Mouse (Mus musculus): Measurements from ENCODE around the gene Rcor3. TPM values are rescaled to one million over a fixed set of nuclear protein-coding genes. Genes with fewer than 3 reads are reported as not detected.

Rcor3 gene
- polyA plus RNA-seq, 1 experiment: 26.8 TPM

GRCm38 (mm10) chr1:192105902-192106389 is 31.9 kb downstream of the Rcor3 start:
- no peak for TF ChIP-seq GATA1 (IDR thresholded peaks at IDR 0.05; ENCODE audit: low read length)

- no peak for TF ChIP-seq GATA1 (IDR thresholded peaks at IDR 0.05; ENCODE audit: low read length)
These were observed 33.8 kb downstream of the Rcor3 start for GRCm38 (mm10) chr1:192104021-192104420.

GRCm38 (mm10) chr1:192103176-192103575 is 34.7 kb downstream of the Rcor3 start:
- TF ChIP-seq GATA1 (IDR thresholded peaks at IDR 0.05; ENCODE audit: low read length): no peak

GRCm38 (mm10) chr1:192101359-192101758 is 36.5 kb downstream of the Rcor3 start:
- TF ChIP-seq GATA1 (IDR thresholded peaks at IDR 0.05; ENCODE audit: low read length): no peak

GRCm38 (mm10) chr1:192100742-192101141 is 37.1 kb downstream of the Rcor3 start:
- TF ChIP-seq GATA1 (IDR thresholded peaks at IDR 0.05; ENCODE audit: low read length): no peak

- no peak for TF ChIP-seq GATA1 (IDR thresholded peaks at IDR 0.05; ENCODE audit: low read length)
These were observed 42.2 kb downstream of the Rcor3 start for GRCm38 (mm10) chr1:192095626-192096025.

- no peak for TF ChIP-seq GATA1 (IDR thresholded peaks at IDR 0.05; ENCODE audit: low read length)
These were observed 43.3 kb downstream of the Rcor3 start for GRCm38 (mm10) chr1:192094451-192095170.

- TF ChIP-seq GATA1 (IDR thresholded peaks at IDR 0.05; ENCODE audit: low read length): no peak
These were observed 44.8 kb downstream of the Rcor3 start for GRCm38 (mm10) chr1:192092879-192093660.

GRCm38 (mm10) chr1:192091806-192092772 is 45.8 kb downstream of the Rcor3 start, which contains the start of gene Traf5:
Traf5 (minus strand) TSS chr1:192092559.
- TF ChIP-seq GATA1 (IDR thresholded peaks at IDR 0.05; ENCODE audit: low read length): no peak

GRCm38 (mm10) chr1:192090689-192091567 is 46.9 kb downstream of the Rcor3 start:
- TF ChIP-seq GATA1 (IDR thresholded peaks at IDR 0.05; ENCODE audit: low read length): no peak

- TF ChIP-seq GATA1 (IDR thresholded peaks at IDR 0.05; ENCODE audit: low read length): no peak
These were observed 47.6 kb downstream of the Rcor3 start for GRCm38 (mm10) chr1:192090281-192090680.

- no peak for TF ChIP-seq GATA1 (IDR thresholded peaks at IDR 0.05; ENCODE audit: low read length)
These were observed 48.4 kb downstream of the Rcor3 start for GRCm38 (mm10) chr1:192089208-192090166.

GRCm38 (mm10) chr1:192088011-192088410 is 49.9 kb downstream of the Rcor3 start:
- no peak for TF ChIP-seq GATA1 (IDR thresholded peaks at IDR 0.05; ENCODE audit: low read length)
